Mouse (Mus musculus) heart, embryonic 16.5 days (tissue): ENCODE data around the gene Spg7. TPM values are rescaled to one million over a fixed set of nuclear protein-coding genes. Genes with fewer than 3 reads are reported as not detected.
"Not testable (repeated sequence)": the region's sequence is repeated elsewhere in the genome, so short reads cannot be mapped to it uniquely, and the experiment has no call there.

Experiments
- ATAC-seq: fragments of 200-750 bp; cut with Nextera tagmentation; replicated peaks from 2 replicates; pipeline ENCODE4 v1.8.0; 2017; ENCODE audit warnings: moderate number of reproducible peaks; ENCODE audit not compliant: insufficient read depth, low FRiP score; ENCODE audit errors: extremely low read depth
- H3K27ac ChIP-seq: fragments of 300-500 bp; sonication (generic); 2 replicates; pipeline ENCODE4 v1.5.1; 2014; ENCODE audit warnings: mild to moderate bottlenecking, low read length, control low read depth, moderate library complexity
- H3K27me3 ChIP-seq: fragments of 300-500 bp; sonication (generic); 2 replicates; pipeline ENCODE4 v1.6.1; 2014; ENCODE audit warnings: low read length, mixed read lengths; ENCODE audit not compliant: control insufficient read depth, insufficient read depth
- H3K36me3 ChIP-seq: fragments of 300-500 bp; sonication (generic); 2 replicates; pipeline ENCODE4 v1.6.1; 2014; ENCODE audit not compliant: control insufficient read depth, insufficient read depth
- H3K4me1 ChIP-seq: fragments of 300-500 bp; sonication (generic); 2 replicates; pipeline ENCODE4 v1.6.1; 2014; ENCODE audit warnings: low read length, mixed read lengths; ENCODE audit not compliant: control insufficient read depth, insufficient read depth
- H3K4me2 ChIP-seq: fragments of 300-500 bp; sonication (generic); 2 replicates; pipeline ENCODE4 v1.6.1; 2014; ENCODE audit warnings: low read depth, mild to moderate bottlenecking, control low read depth, low read length
- H3K4me3 ChIP-seq: fragments of 300-500 bp; sonication (generic); 2 replicates; pipeline ENCODE4 v1.5.1; 2014; ENCODE audit warnings: mild to moderate bottlenecking, control low read depth, low read length
- H3K9ac ChIP-seq: fragments of 300-500 bp; sonication (generic); 2 replicates; pipeline ENCODE4 v1.6.1; 2014; ENCODE audit warnings: low read length, control low read depth
- H3K9me3 ChIP-seq: fragments of 300-500 bp; sonication (generic); replicated peaks from 2 replicates; pipeline ENCODE4 v1.6.1; 2016; ENCODE audit warnings: low read length; ENCODE audit not compliant: control insufficient read depth
- WGBS: fragments of 180-500 bp; shearing (Covaris S2); extraction: QIAGEN DNeasy Blood & Tissue Kit; methylation state at CpG from one replicate; pipeline ENCODE4 v1.1.7; 2014; 5-methylcytosine and 5-hydroxymethylcytosine counted together
- polyA plus RNA-seq: library from polyadenylated mRNA; unstranded; fragments of >200 nt; fragmentation: Nextera tagmentation; extraction: Ambion mirVana; gene quantifications from 2 replicates; pipeline ENCODE4 v1.2.1, GENCODE M21; 2015

Gene Spg7
- polyA plus RNA-seq, 1 experiment from 2014 or later, result 71.0 TPM

GRCm38 (mm10) chr8:123043941-123044340 lies 18.8 kb upstream of the Spg7 start:
- Histone ChIP-seq H3K4me1 (peaks cover 26% of the 10 kb centered on the region), H3K9ac (no peak overlapping the region), H3K27me3 (no peaks in the 10 kb centered on the region), H3K9me3 (no peaks in the 10 kb centered on the region), H3K36me3 (no peaks in the 10 kb centered on the region), H3K4me2 (no peak overlapping the region), H3K4me3 (no peak overlapping the region), H3K27ac (no peak overlapping the region)
- WGBS, result 88% methylated on average over 3 of the region's 3 CpGs
- no peak for ATAC-seq

- ATAC-seq, H3K4me2 ChIP-seq, H3K27ac ChIP-seq, H3K9me3 ChIP-seq, H3K9ac ChIP-seq, H3K36me3 ChIP-seq, H3K4me3 ChIP-seq, H3K27me3 ChIP-seq: not testable (repeated sequence)
- 89% methylated on average over 23 of the region's 23 CpGs for WGBS
- peaks cover 17% of the 10 kb centered on the region for H3K4me1 ChIP-seq
These were observed 17.9 kb upstream of the Spg7 start for GRCm38 (mm10) chr8:123044743-123045425.

GRCm38 (mm10) chr8:123046706-123047105 lies 16.0 kb upstream of the Spg7 start:
- H3K9me3 ChIP-seq, result no peaks in the 10 kb centered on the region
- H3K4me2 ChIP-seq, result no peak overlapping the region
- H3K27ac ChIP-seq, result no peak overlapping the region
- no peak overlapping the region for H3K4me3 ChIP-seq
- WGBS, result 74% methylated on average over 4 of the region's 4 CpGs
- H3K36me3 ChIP-seq, result no peaks in the 10 kb centered on the region
- no peaks in the 10 kb centered on the region for H3K27me3 ChIP-seq
- ATAC-seq, result no peak
- H3K9ac ChIP-seq, result no peak overlapping the region
- peaks cover 8% of the 10 kb centered on the region for H3K4me1 ChIP-seq

GRCm38 (mm10) chr8:123047827-123048226 lies 14.9 kb upstream of the Spg7 start:
- Histone ChIP-seq H3K9me3 (no peaks in the 10 kb centered on the region), H3K27me3 (no peaks in the 10 kb centered on the region), H3K4me2 (no peak overlapping the region), H3K36me3 (no peaks in the 10 kb centered on the region), H3K27ac (no peak overlapping the region), H3K9ac (no peak overlapping the region), H3K4me1 (peaks cover 8% of the 10 kb centered on the region), H3K4me3 (no peak overlapping the region)
- 83% methylated on average over 7 of the region's 7 CpGs for WGBS
- ATAC-seq, result no peak

- Histone ChIP-seq H3K9me3 (no peaks in the 10 kb centered on the region), H3K36me3 (no peaks in the 10 kb centered on the region), H3K4me2 (no peak overlapping the region), H3K4me3 (no peak overlapping the region), H3K9ac (no peak overlapping the region), H3K4me1 (peaks cover 4% of the 10 kb centered on the region), H3K27me3 (no peaks in the 10 kb centered on the region), H3K27ac (no peak overlapping the region)
- 84% methylated on average over 7 of the region's 7 CpGs for WGBS
- no peak for ATAC-seq
These were observed 14.3 kb upstream of the Spg7 start for GRCm38 (mm10) chr8:123048402-123048801.

GRCm38 (mm10) chr8:123051458-123051857 lies 11.3 kb upstream of the Spg7 start:
- H3K27me3 ChIP-seq, result no peaks in the 10 kb centered on the region
- H3K4me1 ChIP-seq, result no peaks in the 10 kb centered on the region
- H3K27ac ChIP-seq, result no peak overlapping the region
- no peak overlapping the region for H3K4me3 ChIP-seq
- no peak for ATAC-seq
- H3K4me2 ChIP-seq, result no peak overlapping the region
- no peaks in the 10 kb centered on the region for H3K36me3 ChIP-seq
- 51% methylated on average over 5 of the region's 5 CpGs for WGBS
- H3K9ac ChIP-seq, result no peak overlapping the region
- H3K9me3 ChIP-seq, result no peaks in the 10 kb centered on the region

GRCm38 (mm10) chr8:123064072-123064471 lies 1.3 kb downstream of the Spg7 start:
- Histone ChIP-seq H3K4me3 (no peak overlapping the region; the same call in 1 of the 2 replicates), H3K9ac (peak overlapping the region; percentile 98), H3K4me1 (peaks cover 17% of the 10 kb centered on the region), H3K4me2 (peak overlapping the region; percentile 86; the same call in 1 of the 2 replicates), H3K36me3 (no peaks in the 10 kb centered on the region; the same call in 1 of the 2 replicates), H3K27me3 (no peaks in the 10 kb centered on the region), H3K27ac (no peak overlapping the region; the same call in 1 of the 2 replicates), H3K9me3 (no peaks in the 10 kb centered on the region)
- no peak for ATAC-seq
- WGBS, result 82% methylated on average over 4 of the region's 4 CpGs

- peak; percentile 10; the same call in 1 of the 2 replicates for ATAC-seq
- under 1% methylated on average over 14 of the region's 14 CpGs for WGBS
- H3K4me3 ChIP-seq, result peak overlapping the region; percentile 98
These were observed 2.1 kb downstream of the Spg7 start for GRCm38 (mm10) chr8:123064809-123065213.

GRCm38 (mm10) chr8:123065214-123066100 lies 2.7 kb downstream of the Spg7 start:
- peak; percentile 99 for ATAC-seq

More at GRCm38 (mm10) chr8:123064809-123065213, 2.1 kb downstream of the Spg7 start:
- Histone ChIP-seq H3K9me3 (no peaks in the 10 kb centered on the region), H3K27ac (peak overlapping the region; percentile 94), H3K27me3 (no peaks in the 10 kb centered on the region), H3K4me1 (peaks cover 17% of the 10 kb centered on the region), H3K4me2 (peak overlapping the region; percentile 86), H3K9ac (peak overlapping the region; percentile 98), H3K36me3 (no peaks in the 10 kb centered on the region; the same call in 1 of the 2 replicates)

More at GRCm38 (mm10) chr8:123065214-123066100, 2.7 kb downstream of the Spg7 start:
- Histone ChIP-seq H3K9me3 (no peaks in the 10 kb centered on the region), H3K9ac (peak overlapping the region; percentile 98), H3K27me3 (no peaks in the 10 kb centered on the region), H3K4me3 (peak overlapping the region; percentile 98), H3K4me2 (peak overlapping the region; percentile 92), H3K4me1 (peaks cover 17% of the 10 kb centered on the region), H3K27ac (peak overlapping the region; percentile 94), H3K36me3 (peaks cover 3% of the 10 kb centered on the region)
- WGBS, result under 1% methylated on average over 78 of the region's 84 CpGs
